23 mouse cellular contexts compared by ENCODE assay signal in the genomic region with DNA sequence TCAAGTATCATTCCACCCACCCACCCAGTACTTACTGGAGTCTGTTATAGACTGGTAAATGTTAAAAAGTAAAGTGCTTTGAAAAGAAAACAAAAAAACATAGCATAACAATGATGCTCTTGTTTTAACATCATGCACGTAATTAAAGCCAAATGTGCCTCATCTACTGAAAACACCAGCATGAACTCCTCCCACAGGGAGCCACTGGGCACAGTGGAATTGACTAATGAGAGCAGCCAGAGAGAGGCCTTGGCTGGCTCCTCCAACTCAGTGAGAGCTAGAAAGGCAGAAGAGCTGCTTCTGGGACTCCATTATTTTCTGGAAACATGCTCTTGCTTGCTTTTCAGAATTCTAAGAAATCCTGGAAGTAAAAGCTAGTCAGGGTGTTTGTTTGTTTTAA. TPM values are rescaled to one million over a fixed set of nuclear protein-coding genes. Genes with fewer than 3 reads are reported as not detected.
DNase-seq lines count a peak whose midpoint lies in the region.
"Had no signal": no experiment of that assay in that cellular context is flagged by ENCODE, and none has a peak within 500 bp of the region (broad histone marks: within the 10 kb centered on the region; RNA-seq: fewer than 3 reads in every experiment).

No protein-coding gene starts in this region.

- H3K27ac ChIP-seq in embryonic facial prominence, embryonic 10.5 days (replicated peaks): peak overlapping the region; percentile 51; the same call in 1 of the 2 replicates
- H3K27ac ChIP-seq: forebrain, embryonic 10.5 days; forebrain, embryonic 15.5 days; hindbrain, embryonic 10.5 days; hindbrain, embryonic 15.5 days; liver, embryonic 12.5 days; stomach, embryonic 15.5 days had no signal

- WGBS in embryonic facial prominence, embryonic 10.5 days: 53% methylated on average over 1 of the region's 1 CpGs

- intact Hi-C loops in left cerebral cortex, postnatal 36 days (cut with DNase I): no loop called here

- H3K4me1 ChIP-seq in embryonic facial prominence, embryonic 10.5 days: peaks cover 14% of the 10 kb centered on the region
- H3K4me1 ChIP-seq: forebrain, embryonic 10.5 days; forebrain, embryonic 15.5 days; hindbrain, embryonic 10.5 days; hindbrain, embryonic 15.5 days; liver, embryonic 12.5 days; stomach, embryonic 15.5 days had no signal

- no peaks in the 10 kb centered on the region for H3K9me3 ChIP-seq in embryonic facial prominence, embryonic 10.5 days
- H3K9me3 ChIP-seq: forebrain, embryonic 10.5 days; forebrain, embryonic 15.5 days; hindbrain, embryonic 10.5 days; hindbrain, embryonic 15.5 days; liver, embryonic 12.5 days; stomach, embryonic 15.5 days had no signal

- no peaks in the 10 kb centered on the region for H3K27me3 ChIP-seq in embryonic facial prominence, embryonic 10.5 days (replicated peaks; ENCODE audit: low read depth, poor library complexity, severe bottlenecking)
- H3K27me3 ChIP-seq: forebrain, embryonic 15.5 days; hindbrain, embryonic 15.5 days; stomach, embryonic 15.5 days had no signal

- H3K36me3 ChIP-seq in embryonic facial prominence, embryonic 10.5 days (replicated peaks): no peaks in the 10 kb centered on the region
- H3K36me3 ChIP-seq: forebrain, embryonic 10.5 days; forebrain, embryonic 15.5 days; hindbrain, embryonic 10.5 days; hindbrain, embryonic 15.5 days; liver, embryonic 12.5 days; stomach, embryonic 15.5 days had no signal

- peak; percentile 53 for DNase-seq in adipocyte (ENCODE audit: low spot score)
- peak; percentile 36 for DNase-seq in embryonic facial prominence, embryonic 10.5 days (ENCODE audit: low spot score)
- peak; percentile 31 for DNase-seq in fibroblast of lung, adult 2 months (ENCODE audit: low read depth)
- no peak for DNase-seq in gastrocnemius, adult 18-20 months (ENCODE audit: low spot score)
- no peak for DNase-seq in cerebellum, postnatal 10 days
- DNase-seq in left cerebral cortex, postnatal 36 days (ENCODE audit: low spot score in 2 of 2): no peak
- DNase-seq: adrenal gland, postnatal 10 days; cerebellum, adult 11 months; cerebellum, adult 9-10 months; heart, postnatal 14 days; kidney, adult 2 months; kidney, postnatal 36 days; liver, postnatal 0 days; lung, postnatal 36 days; midbrain, embryonic 14.5 days; right cerebral cortex, postnatal 25 days had no signal

- H3K4me3 ChIP-seq in embryonic facial prominence, embryonic 10.5 days: no peak overlapping the region
- H3K4me3 ChIP-seq: forebrain, embryonic 10.5 days; forebrain, embryonic 15.5 days; hindbrain, embryonic 10.5 days; hindbrain, embryonic 15.5 days; liver, embryonic 12.5 days; stomach, embryonic 15.5 days had no signal

RNA-seq across cellular contexts. Expression of gene Rasd1, which starts 24.7 kb away (rescaled TPM):
- polyA plus RNA-seq in embryonic facial prominence, embryonic 10.5 days (2016; fragmentation: Nextera tagmentation; extraction: Ambion mirVana): 2.1 and 2.4 TPM in 2 replicates
- total RNA-seq in gastrocnemius, adult 18-20 months (2021): 1 to 10 TPM; 1.9 to 5.2 TPM
- 10 to 100 TPM in 1 of 2 experiments, 1 to 10 TPM in 1; 8.1 to 11.3 TPM for total RNA-seq in left cerebral cortex, postnatal 36 days (2021)

RNA-seq across cellular contexts. Expression of gene Med9, which starts 41.4 kb away (rescaled TPM):
- 48.3 and 51.5 TPM in 2 replicates for polyA plus RNA-seq in embryonic facial prominence, embryonic 10.5 days (2016; fragmentation: Nextera tagmentation; extraction: Ambion mirVana)
- 10 to 100 TPM; 21.8 to 22.3 TPM for total RNA-seq in gastrocnemius, adult 18-20 months (2021)
- 10 to 100 TPM; 37.4 to 46.0 TPM for total RNA-seq in left cerebral cortex, postnatal 36 days (2021)

RNA-seq across cellular contexts. Expression of gene Pemt, which starts 56.9 kb away (rescaled TPM):
- 7.8 and 8.7 TPM in 2 replicates for polyA plus RNA-seq in embryonic facial prominence, embryonic 10.5 days (2016; fragmentation: Nextera tagmentation; extraction: Ambion mirVana)
- 1 to 10 TPM; 2.7 to 4.6 TPM for total RNA-seq in gastrocnemius, adult 18-20 months (2021)
- 1 to 10 TPM; 2.9 to 6.3 TPM for total RNA-seq in left cerebral cortex, postnatal 36 days (2021)
- total RNA-seq: monocyte, adult 5-6 weeks had no signal

Comparison
In these comparisons a context has a peak if more than half of its experiments do, and no peak if none do; other contexts are left out.
1. DNase-seq: peak in adipocyte (single experiment), embryonic facial prominence, embryonic 10.5 days (single experiment) and fibroblast of lung, adult 2 months (single experiment); none in gastrocnemius, adult 18-20 months (single experiment), cerebellum, postnatal 10 days (0 of 2) and left cerebral cortex, postnatal 36 days (0 of 2).